Mouse (Mus musculus): Measurements from ENCODE around the gene Ckap2l.
A peak's percentile ranks its signal among the peaks of the same experiment; 100 is the strongest.

The Ckap2l gene

GRCm38 (mm10) chr2:129296671-129297588, at the start of gene Ckap2l:
Gene Ckap2l (minus strand): TSS chr2:129297212.
- DNase-seq (ENCODE audit: low spot score in 2 of 2), result peak; percentile 97 to 98

GRCm38 (mm10) chr2:129338138-129338621, 41.2 kb upstream of the Ckap2l start:
- DNase-seq (ENCODE audit: low spot score in 2 of 2), result peak in 1 of 2 experiments; percentile 17

GRCm38 (mm10) chr2:129333471-129333870, 36.5 kb upstream of the Ckap2l start:
- DNase-seq (ENCODE audit: low spot score in 2 of 2), result no peak

GRCm38 (mm10) chr2:129330540-129330939, 33.5 kb upstream of the Ckap2l start:
- no peak for DNase-seq (ENCODE audit: low spot score in 2 of 2)

- no peak for DNase-seq (ENCODE audit: low spot score in 2 of 2)
Observed at GRCm38 (mm10) chr2:129330024-129330423, 33.0 kb upstream of the Ckap2l start.

GRCm38 (mm10) chr2:129328238-129328637, 31.2 kb upstream of the Ckap2l start:
- DNase-seq (ENCODE audit: low spot score in 2 of 2), result no peak

GRCm38 (mm10) chr2:129324216-129324615, 27.2 kb upstream of the Ckap2l start:
- DNase-seq (ENCODE audit: low spot score in 2 of 2), result no peak

- no peak for DNase-seq (ENCODE audit: low spot score in 2 of 2)
Observed at GRCm38 (mm10) chr2:129322117-129322635, 25.2 kb upstream of the Ckap2l start.

GRCm38 (mm10) chr2:129320033-129320605, 23.1 kb upstream of the Ckap2l start:
- DNase-seq (ENCODE audit: low spot score in 2 of 2), result no peak

- peak; percentile 7 to 22 for DNase-seq (ENCODE audit: low spot score in 2 of 2)
Observed at GRCm38 (mm10) chr2:129315831-129316230, 18.8 kb upstream of the Ckap2l start.

- no peak for DNase-seq (ENCODE audit: low spot score in 2 of 2)
Observed at GRCm38 (mm10) chr2:129314880-129315279, 17.9 kb upstream of the Ckap2l start.

- DNase-seq (ENCODE audit: low spot score in 2 of 2), result peak; percentile 14 to 33
Observed at GRCm38 (mm10) chr2:129313934-129314333, 16.9 kb upstream of the Ckap2l start.

- no peak for DNase-seq (ENCODE audit: low spot score in 2 of 2)
Observed at GRCm38 (mm10) chr2:129309836-129310235, 12.8 kb upstream of the Ckap2l start, which contains the start of gene Il1a. Gene Il1a (minus strand): TSS chr2:129309972.

GRCm38 (mm10) chr2:129306020-129306419, 9.0 kb upstream of the Ckap2l start:
- no peak for DNase-seq (ENCODE audit: low spot score in 2 of 2)

GRCm38 (mm10) chr2:129297589-129297982, 574 bp upstream of the Ckap2l start:
- DNase-seq (ENCODE audit: low spot score in 2 of 2), result no peak

- DNase-seq (ENCODE audit: low spot score in 2 of 2), result no peak
Observed at GRCm38 (mm10) chr2:129296086-129296485, 926 bp downstream of the Ckap2l start.

GRCm38 (mm10) chr2:129295075-129295474, 1.9 kb downstream of the Ckap2l start:
- DNase-seq (ENCODE audit: low spot score in 2 of 2), result no peak

GRCm38 (mm10) chr2:129273823-129274222, 23.2 kb downstream of the Ckap2l start:
- no peak for DNase-seq (ENCODE audit: low spot score in 2 of 2)

GRCm38 (mm10) chr2:129270621-129271020, 26.4 kb downstream of the Ckap2l start:
- no peak for DNase-seq (ENCODE audit: low spot score in 2 of 2)

- DNase-seq (ENCODE audit: low spot score in 2 of 2), result no peak
Observed at GRCm38 (mm10) chr2:129269986-129270385, 27.0 kb downstream of the Ckap2l start.

- DNase-seq (ENCODE audit: low spot score in 2 of 2), result no peak
Observed at GRCm38 (mm10) chr2:129269161-129269643, 27.8 kb downstream of the Ckap2l start.

GRCm38 (mm10) chr2:129267738-129268137, 29.3 kb downstream of the Ckap2l start:
- no peak for DNase-seq (ENCODE audit: low spot score in 2 of 2)

Data from natural killer cell, adult 2 months (primary cell).